ENCODE assay signal across 8 mouse cellular contexts in the genomic region with DNA sequence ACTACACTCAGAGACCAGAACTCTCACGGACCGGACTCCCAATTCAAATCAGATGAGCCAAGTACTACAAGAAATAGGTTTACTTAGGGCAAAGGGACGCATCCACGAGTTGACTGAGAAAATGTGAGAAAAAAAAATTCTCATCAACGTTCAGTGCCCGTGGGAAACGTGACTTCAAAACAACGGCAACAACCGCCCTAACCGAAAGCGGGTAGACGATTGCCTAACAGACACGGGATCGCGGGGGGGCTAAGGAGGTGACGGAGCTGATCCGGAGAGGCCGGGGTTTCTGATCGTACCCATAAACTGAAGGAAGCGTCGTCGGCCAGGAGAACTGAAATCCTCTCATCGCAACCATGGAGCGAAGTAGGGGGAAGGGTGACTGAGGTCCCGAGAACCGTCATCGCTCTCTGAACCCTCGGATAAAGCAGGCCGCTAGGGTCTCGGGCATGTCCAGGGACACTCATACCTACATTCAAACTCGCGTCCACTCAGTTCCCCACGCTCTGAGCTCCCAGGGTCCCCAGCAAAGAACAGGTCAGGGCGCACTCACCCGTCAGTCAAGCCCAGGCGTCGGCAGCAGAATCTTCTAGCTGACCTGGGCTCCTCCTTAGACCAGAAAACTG. TPM values are rescaled to one million over a fixed set of nuclear protein-coding genes. Genes with fewer than 3 reads are reported as not detected.
DNase-seq lines count a peak whose midpoint lies in the region; ATAC-seq and TF ChIP-seq lines count a peak whose summit lies in the region.

A gene (plus strand): TSS at position 51 of the 626 bp plus-strand sequence.

- H3K27ac ChIP-seq in forebrain, embryonic 15.5 days (replicated peaks), result peak within 1 kb of the TSS; percentile 88
- peak within 1 kb of the TSS; percentile 87 for H3K27ac ChIP-seq in hindbrain, postnatal 0 days
- H3K27ac ChIP-seq in liver, adult 2 months (replicated peaks; ENCODE audit: insufficient read depth, low read depth, low read length), result peak within 1 kb of the TSS; percentile 84

- peak within 1 kb of the TSS; percentile 85 for H3K9ac ChIP-seq in forebrain, embryonic 15.5 days (replicated peaks)
- H3K9ac ChIP-seq in hindbrain, postnatal 0 days (replicated peaks; ENCODE audit: low read length), result peak within 1 kb of the TSS; percentile 86
- H3K9ac ChIP-seq in liver, adult 2 months (ENCODE audit: low read depth, low read length), result peak within 1 kb of the TSS; percentile 91

- H3K4me3 ChIP-seq in forebrain, embryonic 15.5 days, result peak within 1 kb of the TSS; percentile 75
- H3K4me3 ChIP-seq in hindbrain, postnatal 0 days (ENCODE audit: low read length), result peak within 1 kb of the TSS; percentile 91
- peak within 1 kb of the TSS; percentile 92 for H3K4me3 ChIP-seq in liver, adult 2 months (ENCODE audit: insufficient read depth, low read depth, low read length)
- peak within 1 kb of the TSS; percentile 99 for H3K4me3 ChIP-seq in myocyte

- WGBS in forebrain, embryonic 15.5 days, result under 1% methylated on average over 37 of the region's 37 CpGs
- 1% methylated on average over 37 of the region's 37 CpGs for WGBS in hindbrain, postnatal 0 days
- under 1% methylated on average over 37 of the region's 37 CpGs for WGBS in liver, adult 2 months

- ATAC-seq in forebrain, embryonic 15.5 days (replicated peaks), result no peak; the same call in none of the 2 replicates
- peak; percentile 63 for ATAC-seq in hindbrain, postnatal 0 days

- peak; percentile 12; the same call in 1 of the 2 replicates for TF ChIP-seq CTCF in hindbrain, postnatal 0 days (IDR thresholded peaks at IDR 0.05; ENCODE audit: low read depth)
- TF ChIP-seq CTCF in liver, adult 2 months (IDR thresholded peaks at IDR 0.05; ENCODE audit: low read depth, low read length), result no peak

- peak within 1 kb of the TSS; percentile 73 for H3K4me2 ChIP-seq in forebrain, embryonic 15.5 days (replicated peaks)
- H3K4me2 ChIP-seq in hindbrain, postnatal 0 days (ENCODE audit: low read depth, low read length), result peak within 1 kb of the TSS; percentile 79
- H3K4me2 ChIP-seq in myocyte (ENCODE audit: low read depth), result peak within 1 kb of the TSS; percentile 91

- peaks cover 18% of the 10 kb centered on the region for H3K79me2 ChIP-seq in liver, adult 2 months (ENCODE audit: control insufficient read depth, insufficient read depth, low read length)
- H3K79me2 ChIP-seq in myocyte (ENCODE audit: control insufficient read depth, insufficient read depth), result peaks cover 78% of the 10 kb centered on the region

- H3K27me3 ChIP-seq in forebrain, embryonic 15.5 days, result no peaks in the 10 kb centered on the region
- H3K27me3 ChIP-seq in hindbrain, postnatal 0 days (ENCODE audit: insufficient read depth, low read length), result no peaks in the 10 kb centered on the region
- H3K27me3 ChIP-seq in liver, adult 2 months (ENCODE audit: control insufficient read depth, insufficient read depth, low read length), result no peaks in the 10 kb centered on the region
- no peaks in the 10 kb centered on the region for H3K27me3 ChIP-seq in myocyte (ENCODE audit: control insufficient read depth, insufficient read depth, insufficient read length)

- peaks cover 38% of the 10 kb centered on the region for H3K4me1 ChIP-seq in forebrain, embryonic 15.5 days
- peaks cover 19% of the 10 kb centered on the region for H3K4me1 ChIP-seq in hindbrain, postnatal 0 days (ENCODE audit: insufficient read depth, low read length)
- H3K4me1 ChIP-seq in liver, adult 2 months (ENCODE audit: control insufficient read depth, insufficient read depth, low read length), result peaks cover 15% of the 10 kb centered on the region

- peak within 1 kb of the TSS; percentile 46 for H3ac ChIP-seq in myocyte (ENCODE audit: control insufficient read depth, insufficient read length)

- H3K9me3 ChIP-seq in forebrain, embryonic 15.5 days, result no peaks in the 10 kb centered on the region
- no peaks in the 10 kb centered on the region for H3K9me3 ChIP-seq in hindbrain, postnatal 0 days (ENCODE audit: low read length)

- no peak for DNase-seq in left cerebral cortex, adult 18-20 months (ENCODE audit: low spot score in 2 of 2)
- no peak for DNase-seq in left cerebral cortex, adult 11 months (ENCODE audit: low spot score)
- peak; percentile 60 for DNase-seq in adrenal gland, postnatal 10 days
- DNase-seq in hindbrain, postnatal 0 days (ENCODE audit: low spot score), result peak; percentile 43
- no peak for DNase-seq in liver, adult 2 months (ENCODE audit: extremely low read depth, low read depth, low spot score)
- no peak for DNase-seq in right cerebral cortex, postnatal 36 days (ENCODE audit: low spot score in 2 of 2)

- no peak for TF ChIP-seq POLR2A in liver, adult 2 months (IDR thresholded peaks at IDR 0.05; ENCODE audit: extremely low read depth, insufficient read depth, low read length)
- no peak for TF ChIP-seq POLR2A in myocyte (IDR thresholded peaks at IDR 0.05; ENCODE audit: insufficient read length, low read depth)

- peaks cover 31% of the 10 kb centered on the region for H3K36me3 ChIP-seq in forebrain, embryonic 15.5 days
- peaks cover 12% of the 10 kb centered on the region; the same call in 1 of the 2 replicates for H3K36me3 ChIP-seq in hindbrain, postnatal 0 days (ENCODE audit: insufficient read depth, low read length)
- peaks cover 21% of the 10 kb centered on the region for H3K36me3 ChIP-seq in liver, adult 2 months (ENCODE audit: control insufficient read depth, insufficient read depth, low read length)
- H3K36me3 ChIP-seq in myocyte (ENCODE audit: control insufficient read depth, insufficient read depth), result peaks cover 16% of the 10 kb centered on the region

TF ChIP-seq in myocyte, 11 proteins besides CTCF, POLR2A, EP300 and RAD21:
- TF ChIP-seq MAX (IDR thresholded peaks at IDR 0.05; ENCODE audit: low read depth) (no peak), REST (IDR thresholded peaks at IDR 0.05; ENCODE audit: insufficient read depth, insufficient read length) (no peak), POLR2AphosphoS2 (IDR thresholded peaks at IDR 0.05; ENCODE audit: insufficient read length, low read depth) (no peak), TCF12 (IDR thresholded peaks at IDR 0.05; ENCODE audit: insufficient read depth, poor library complexity, severe bottlenecking) (no peak), E2F4 (IDR thresholded peaks at IDR 0.05; ENCODE audit: insufficient read depth) (no peak), CEBPB (IDR thresholded peaks at IDR 0.05; ENCODE audit: insufficient read depth, poor library complexity, severe bottlenecking) (no peak)
TF ChIP-seq in myocyte: peak in this region for 0.

RNA-seq across cellular contexts. Expression of the gene that starts here (rescaled TPM):
- total RNA-seq in left cerebral cortex, adult 18-20 months (2021), result 10 to 100 TPM; 14.2 to 16.2 TPM
- total RNA-seq in adrenal gland, postnatal 10 days (2021), result 10 to 100 TPM; 30.9 to 38.7 TPM
- polyA plus RNA-seq in forebrain, embryonic 15.5 days (2015; fragmentation: Nextera tagmentation; extraction: Ambion mirVana), result 11.0 and 11.2 TPM in 2 replicates
- total RNA-seq in hindbrain, postnatal 0 days (2014; rRNA removed), result 8.6 and 11.7 TPM in 2 replicates
- polyA plus RNA-seq in hindbrain, postnatal 0 days (2015; fragmentation: Nextera tagmentation; extraction: Ambion mirVana), result 6.3 and 6.4 TPM in 2 replicates
- 10.8 and 14.6 TPM in 2 replicates for total RNA-seq in liver, adult 2 months (2014; rRNA removed)
- polyA plus RNA-seq in liver, adult 2 months (2012; rRNA removed), result 24.1 and 24.4 TPM in 2 replicates
- polyA plus RNA-seq in myocyte (2012; fragmentation: generic; extraction: Trizol), result 18.4 TPM

Comparison
In these comparisons a context has a peak if more than half of its experiments do, and no peak if none do; other contexts are left out.
1. DNase-seq: peak in adrenal gland, postnatal 10 days (single experiment) and hindbrain, postnatal 0 days (single experiment); none in left cerebral cortex, adult 18-20 months (0 of 2), left cerebral cortex, adult 11 months (single experiment), liver, adult 2 months (single experiment) and right cerebral cortex, postnatal 36 days (0 of 2).
2. Peak in every context shown above with its lines, with median percentiles within 50 percentile points of each other: H3K27ac ChIP-seq, H3K4me2 ChIP-seq, H3K4me3 ChIP-seq and H3K9ac ChIP-seq.